Mouse (Mus musculus): ENCODE results near the gene Pcbd1. TPM values are rescaled to one million over a fixed set of nuclear protein-coding genes. Genes with fewer than 3 reads are reported as not detected.

Gene Pcbd1
- 123 and 124 TPM in 2 replicates for polyA plus RNA-seq (2015; fragmentation: Nextera tagmentation; extraction: Ambion mirVana)

DNA sequence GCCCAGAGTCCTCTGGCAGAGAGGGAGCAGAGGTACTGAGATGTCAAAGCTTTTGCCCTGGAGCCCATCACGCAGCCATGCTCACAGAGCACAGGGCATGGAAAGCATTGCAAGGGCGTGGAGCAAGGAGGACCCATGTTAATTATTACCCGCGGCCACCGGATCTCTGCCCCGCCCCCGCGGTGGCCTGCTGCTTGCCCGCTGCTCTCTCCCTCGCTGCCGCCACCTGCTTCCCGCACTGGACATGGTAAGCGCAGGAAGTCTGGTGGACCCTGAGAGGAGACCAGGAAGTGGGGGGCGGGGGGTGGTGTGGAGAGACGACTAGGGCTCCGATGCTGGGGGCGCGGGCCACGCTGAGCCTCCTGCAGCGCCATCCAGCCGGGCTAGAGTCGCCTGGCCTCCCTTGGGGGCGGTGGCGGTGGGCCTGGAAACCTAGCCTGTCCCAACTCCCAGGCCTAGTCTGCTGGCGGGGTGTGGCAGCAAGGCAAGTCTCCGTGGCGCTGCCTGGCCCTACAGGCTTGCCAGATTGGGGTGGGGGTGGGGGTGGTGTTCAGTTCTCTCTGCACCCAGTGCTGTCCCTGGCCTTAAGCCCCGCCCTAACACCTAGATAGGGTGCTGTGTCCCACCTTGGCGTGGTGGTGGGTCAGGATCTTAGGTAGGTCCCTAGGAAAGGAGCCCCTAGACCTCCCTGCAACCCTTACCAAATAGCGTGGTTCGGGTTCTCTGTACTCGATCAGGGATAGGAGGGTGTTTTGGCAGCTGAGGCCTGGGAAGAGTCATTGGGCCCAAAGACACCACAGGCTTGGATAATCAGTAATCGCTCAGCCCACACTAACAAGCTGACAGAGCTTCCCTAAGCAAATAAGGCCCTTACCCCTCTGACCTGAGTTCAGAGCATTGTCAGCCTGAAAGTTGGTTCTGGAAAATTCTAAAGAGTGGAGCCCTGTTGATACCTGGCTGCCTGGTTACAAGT, at the start of gene Pcbd1:
Pcbd1 (plus strand) TSS at position 162 of the 973 bp plus-strand sequence.
- Histone ChIP-seq H3K9ac (ENCODE audit: low read length) (peak within 1 kb of the TSS; percentile 79), H3K27me3 (ENCODE audit: control insufficient read depth, insufficient read depth, low read length) (no peaks in the 10 kb centered on the region), H3K27ac (ENCODE audit: low read length) (peak within 1 kb of the TSS; percentile 81), H3K4me3 (replicated peaks; ENCODE audit: low read length) (peak within 1 kb of the TSS; percentile 53), H3K36me3 (ENCODE audit: control insufficient read depth, insufficient read depth, low read length) (no peaks in the 10 kb centered on the region), H3K4me1 (ENCODE audit: control insufficient read depth, insufficient read depth, low read length) (peaks cover 6% of the 10 kb centered on the region; the same call in 1 of the 2 replicates), H3K9me3 (replicated peaks; ENCODE audit: control insufficient read depth, low read length) (no peaks in the 10 kb centered on the region), H3K4me2 (ENCODE audit: low read depth, low read length) (peak within 1 kb of the TSS; percentile 75)
- peak; percentile 86 for ATAC-seq (ENCODE audit: insufficient read depth, low FRiP score)
- whole genome bisulfite sequencing: 10% methylated on average over 32 of the region's 33 CpGs

DNA sequence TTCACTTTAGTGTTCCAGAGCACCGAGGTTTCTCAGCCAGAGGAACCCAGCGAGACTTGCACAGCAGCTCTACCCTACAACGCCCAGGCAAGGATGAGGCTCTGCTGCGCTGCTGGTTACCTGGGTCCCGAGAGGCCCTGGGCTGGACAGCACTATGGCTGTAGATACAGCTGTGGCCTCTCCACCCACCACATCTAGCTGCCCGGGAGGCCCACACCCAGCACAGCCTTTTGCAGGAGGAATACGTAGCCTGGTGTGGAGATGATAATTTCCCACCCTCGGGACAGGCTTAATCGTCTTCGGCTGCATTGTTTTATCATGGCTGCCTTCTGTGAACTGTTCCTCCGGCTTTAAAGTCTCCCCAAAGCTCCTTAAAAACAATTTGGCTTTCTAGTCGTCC, 49.5 kb upstream of the Pcbd1 start:
- H3K9me3 ChIP-seq (replicated peaks; ENCODE audit: control insufficient read depth, low read length): no peaks in the 10 kb centered on the region
- no peak overlapping the region for H3K9ac ChIP-seq (ENCODE audit: low read length)
- no peak overlapping the region for H3K4me3 ChIP-seq (replicated peaks; ENCODE audit: low read length)
- H3K27ac ChIP-seq (ENCODE audit: low read length): no peak overlapping the region
- H3K27me3 ChIP-seq (ENCODE audit: control insufficient read depth, insufficient read depth, low read length): no peaks in the 10 kb centered on the region
- H3K36me3 ChIP-seq (ENCODE audit: control insufficient read depth, insufficient read depth, low read length): no peaks in the 10 kb centered on the region
- H3K4me2 ChIP-seq (ENCODE audit: low read depth, low read length): no peak overlapping the region
- ATAC-seq (ENCODE audit: insufficient read depth, low FRiP score): no peak
- WGBS: 67% methylated on average over 12 of the region's 12 CpGs
- H3K4me1 ChIP-seq (ENCODE audit: control insufficient read depth, insufficient read depth, low read length): no peaks in the 10 kb centered on the region

DNA sequence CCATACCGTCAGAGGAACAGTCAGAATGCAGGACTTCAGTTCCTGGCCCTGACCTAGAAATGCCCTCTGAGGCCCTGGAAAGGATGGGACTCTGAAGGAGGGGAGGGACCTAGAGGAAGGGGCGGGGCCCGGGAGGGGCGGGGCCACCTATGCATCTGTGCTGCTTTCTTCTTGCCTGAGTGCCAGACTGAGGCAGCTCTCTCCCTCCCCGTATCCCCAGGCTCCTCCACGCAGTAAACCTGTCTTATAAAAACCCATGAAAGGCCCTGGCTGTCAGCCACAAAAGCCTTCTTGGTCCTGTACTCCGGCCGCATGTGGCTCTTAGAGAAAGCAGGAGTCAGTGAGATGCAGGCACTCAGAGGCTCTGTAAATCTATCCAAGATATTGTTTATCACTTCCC, 44.0 kb upstream of the Pcbd1 start:
- Histone ChIP-seq H3K4me1 (ENCODE audit: control insufficient read depth, insufficient read depth, low read length) (peaks cover 2% of the 10 kb centered on the region; the same call in 1 of the 2 replicates), H3K4me2 (ENCODE audit: low read depth, low read length) (no peak overlapping the region), H3K4me3 (replicated peaks; ENCODE audit: low read length) (no peak overlapping the region), H3K9me3 (replicated peaks; ENCODE audit: control insufficient read depth, low read length) (no peaks in the 10 kb centered on the region), H3K27me3 (ENCODE audit: control insufficient read depth, insufficient read depth, low read length) (no peaks in the 10 kb centered on the region), H3K36me3 (ENCODE audit: control insufficient read depth, insufficient read depth, low read length) (no peaks in the 10 kb centered on the region), H3K9ac (ENCODE audit: low read length) (no peak overlapping the region), H3K27ac (ENCODE audit: low read length) (no peak overlapping the region)
- 10% methylated on average over 8 of the region's 8 CpGs for WGBS
- ATAC-seq (ENCODE audit: insufficient read depth, low FRiP score): peak; percentile 62; the same call in 1 of the 2 replicates

DNA sequence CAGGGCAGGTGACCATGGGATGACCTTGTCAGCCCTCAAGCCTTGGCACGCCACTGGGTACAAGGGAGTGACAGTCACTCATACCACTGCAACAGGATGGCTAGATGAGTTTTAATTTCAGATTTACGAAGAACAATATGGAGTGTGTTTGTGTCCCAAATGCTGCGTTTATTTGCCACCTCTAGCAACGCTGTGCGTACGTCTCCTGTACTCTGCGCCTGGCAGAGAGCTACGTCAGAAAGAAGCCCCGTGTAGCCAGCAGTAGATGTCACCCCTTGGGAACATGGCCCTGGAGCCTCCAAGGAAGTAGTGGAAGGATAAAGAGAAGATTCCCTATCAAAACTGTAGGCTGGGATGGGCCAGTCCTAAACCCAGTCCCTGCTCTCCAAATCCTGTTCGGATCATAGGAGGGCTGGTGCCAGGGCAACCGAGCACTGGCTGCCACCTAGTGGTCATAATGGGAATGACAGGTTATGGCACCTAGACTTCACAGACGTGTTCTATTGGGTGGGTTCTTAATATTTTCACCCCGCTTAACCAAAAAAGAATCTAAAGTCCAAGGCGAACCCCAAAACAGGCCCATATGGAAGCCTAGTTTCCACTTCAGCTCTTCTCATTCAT, 37.0 kb upstream of the Pcbd1 start:
- no peaks in the 10 kb centered on the region for H3K27me3 ChIP-seq (ENCODE audit: control insufficient read depth, insufficient read depth, low read length)
- H3K4me1 ChIP-seq (ENCODE audit: control insufficient read depth, insufficient read depth, low read length): no peaks in the 10 kb centered on the region
- WGBS: 60% methylated on average over 14 of the region's 14 CpGs
- no peak overlapping the region for H3K4me2 ChIP-seq (ENCODE audit: low read depth, low read length)
- H3K9ac ChIP-seq (ENCODE audit: low read length): no peak overlapping the region
- no peaks in the 10 kb centered on the region for H3K36me3 ChIP-seq (ENCODE audit: control insufficient read depth, insufficient read depth, low read length)
- no peak overlapping the region for H3K4me3 ChIP-seq (replicated peaks; ENCODE audit: low read length)
- H3K27ac ChIP-seq (ENCODE audit: low read length): no peak overlapping the region
- ATAC-seq (ENCODE audit: insufficient read depth, low FRiP score): no peak
- H3K9me3 ChIP-seq (replicated peaks; ENCODE audit: control insufficient read depth, low read length): peaks cover 4% of the 10 kb centered on the region

DNA sequence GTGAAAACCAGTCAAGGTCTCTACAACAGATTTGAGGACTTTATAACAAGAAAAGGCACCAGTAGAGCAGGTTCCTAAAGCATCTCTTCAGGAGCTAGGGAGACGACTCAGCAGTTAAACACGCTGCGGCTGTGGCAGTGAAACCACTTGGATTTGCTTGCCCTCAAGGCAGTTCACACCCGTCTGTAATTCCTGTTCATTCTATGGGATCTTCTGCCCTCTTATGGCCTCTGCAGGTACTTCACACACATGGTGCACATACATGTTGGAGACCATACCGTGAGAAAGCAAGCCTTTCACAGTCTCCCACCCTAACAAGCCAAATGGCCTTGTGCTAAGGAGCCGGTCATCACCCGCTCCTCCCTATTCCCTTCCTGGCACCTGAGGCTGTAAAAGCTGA, 32.5 kb upstream of the Pcbd1 start:
- Histone ChIP-seq H3K4me2 (ENCODE audit: low read depth, low read length) (no peak overlapping the region), H3K9me3 (replicated peaks; ENCODE audit: control insufficient read depth, low read length) (peaks cover 4% of the 10 kb centered on the region), H3K4me1 (ENCODE audit: control insufficient read depth, insufficient read depth, low read length) (peaks cover 5% of the 10 kb centered on the region), H3K27ac (ENCODE audit: low read length) (no peak overlapping the region), H3K4me3 (replicated peaks; ENCODE audit: low read length) (no peak overlapping the region), H3K27me3 (ENCODE audit: control insufficient read depth, insufficient read depth, low read length) (no peaks in the 10 kb centered on the region), H3K9ac (ENCODE audit: low read length) (no peak overlapping the region), H3K36me3 (ENCODE audit: control insufficient read depth, insufficient read depth, low read length) (no peaks in the 10 kb centered on the region)
- ATAC-seq (ENCODE audit: insufficient read depth, low FRiP score): no peak
- 94% methylated on average over 7 of the region's 7 CpGs for WGBS

DNA sequence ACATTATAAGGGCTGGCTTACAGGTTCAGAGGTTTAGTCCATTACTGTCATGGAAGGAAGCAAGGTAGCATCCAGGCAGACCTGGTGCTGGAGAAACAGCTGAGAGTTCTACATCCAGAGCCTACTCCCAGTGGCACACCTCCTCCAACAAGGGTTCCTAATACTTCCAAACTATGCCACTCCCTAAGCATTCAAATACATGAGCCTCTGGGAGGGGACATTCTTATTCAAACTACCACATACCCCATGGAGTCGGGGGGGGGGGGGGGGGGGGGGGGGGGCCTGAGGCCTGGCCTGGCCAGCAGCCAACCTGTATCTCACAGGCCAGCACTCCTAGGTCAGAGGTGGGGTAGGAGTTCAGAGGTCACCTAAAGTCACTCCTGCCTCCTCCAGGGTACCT, 30.0 kb upstream of the Pcbd1 start:
- H3K4me1 ChIP-seq (ENCODE audit: control insufficient read depth, insufficient read depth, low read length): peaks cover 5% of the 10 kb centered on the region
- WGBS: no CpG with 5 or more reads among the region's 1 CpGs
- no peaks in the 10 kb centered on the region for H3K36me3 ChIP-seq (ENCODE audit: control insufficient read depth, insufficient read depth, low read length)
- H3K9me3 ChIP-seq (replicated peaks; ENCODE audit: control insufficient read depth, low read length): peaks cover 4% of the 10 kb centered on the region
- no peak overlapping the region for H3K4me3 ChIP-seq (replicated peaks; ENCODE audit: low read length)
- no peak overlapping the region for H3K9ac ChIP-seq (ENCODE audit: low read length)
- ATAC-seq (ENCODE audit: insufficient read depth, low FRiP score): no peak
- no peak overlapping the region for H3K4me2 ChIP-seq (ENCODE audit: low read depth, low read length)
- H3K27me3 ChIP-seq (ENCODE audit: control insufficient read depth, insufficient read depth, low read length): no peaks in the 10 kb centered on the region
- no peak overlapping the region for H3K27ac ChIP-seq (ENCODE audit: low read length)

DNA sequence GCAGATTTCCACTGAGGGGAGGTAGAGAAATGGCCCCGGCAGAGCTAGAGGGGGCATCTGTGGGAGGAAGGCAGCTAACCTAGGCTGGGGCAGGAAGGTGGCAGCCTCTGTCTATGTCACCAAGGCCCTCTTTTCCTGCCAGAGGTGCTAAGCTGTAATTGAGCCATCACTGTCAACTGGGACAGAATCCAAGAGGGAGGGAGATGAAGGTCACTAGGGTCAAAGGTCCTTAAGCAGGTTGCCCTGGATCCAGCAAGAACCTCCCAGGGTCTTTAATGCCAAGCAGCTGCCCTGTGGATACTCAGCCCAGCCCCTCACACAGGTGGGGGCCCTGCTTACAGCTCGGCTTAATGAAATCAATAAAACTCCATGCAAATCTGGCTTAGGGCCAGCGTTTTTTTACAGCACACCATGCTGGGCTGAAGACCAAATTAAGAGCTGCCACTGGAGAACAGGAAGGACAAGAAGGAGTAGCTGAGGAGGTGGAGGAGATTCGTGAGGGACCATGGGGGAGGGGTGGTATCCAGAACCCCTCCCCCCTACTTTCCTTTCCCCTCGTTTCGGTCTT, 29.5 kb upstream of the Pcbd1 start:
- Histone ChIP-seq H3K9ac (ENCODE audit: low read length) (no peak overlapping the region), H3K27me3 (ENCODE audit: control insufficient read depth, insufficient read depth, low read length) (no peaks in the 10 kb centered on the region), H3K4me3 (replicated peaks; ENCODE audit: low read length) (no peak overlapping the region), H3K4me1 (ENCODE audit: control insufficient read depth, insufficient read depth, low read length) (peaks cover 7% of the 10 kb centered on the region), H3K27ac (ENCODE audit: low read length) (no peak overlapping the region), H3K36me3 (ENCODE audit: control insufficient read depth, insufficient read depth, low read length) (no peaks in the 10 kb centered on the region), H3K9me3 (replicated peaks; ENCODE audit: control insufficient read depth, low read length) (peaks cover 4% of the 10 kb centered on the region), H3K4me2 (ENCODE audit: low read depth, low read length) (no peak overlapping the region)
- no peak; the same call in 1 of the 2 replicates for ATAC-seq (ENCODE audit: insufficient read depth, low FRiP score)
- WGBS: 25% methylated on average over 6 of the region's 6 CpGs

DNA sequence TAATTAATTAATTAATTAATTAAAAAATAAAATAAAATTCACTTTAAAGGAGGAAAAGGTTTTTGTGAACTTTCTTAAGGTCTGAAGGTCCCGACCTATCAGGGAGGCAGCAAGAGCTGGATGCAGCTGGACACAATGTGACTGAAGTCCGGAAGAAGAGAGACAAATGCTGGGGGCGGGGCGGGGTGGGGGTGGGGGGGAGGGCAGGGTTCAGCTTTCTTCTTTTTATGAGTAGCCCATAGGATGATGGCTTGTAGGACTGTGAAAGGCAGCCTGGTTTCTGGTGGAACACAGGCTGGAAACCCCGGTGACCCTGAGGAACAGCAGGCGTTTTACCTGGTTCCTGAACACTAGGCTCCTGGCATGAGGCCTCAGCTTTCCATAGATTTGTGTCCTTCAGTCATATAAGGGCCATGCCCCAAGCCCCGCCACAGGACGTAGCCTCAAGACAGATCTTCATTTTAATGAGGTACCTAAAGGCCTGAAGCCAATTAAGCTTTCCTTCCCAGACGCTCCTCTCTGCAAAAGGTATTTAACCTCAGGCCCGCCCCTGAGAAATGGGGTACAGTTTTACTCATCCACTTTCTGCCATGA, 25.8 kb upstream of the Pcbd1 start:
- ATAC-seq (ENCODE audit: insufficient read depth, low FRiP score): no peak
- Histone ChIP-seq H3K4me1 (ENCODE audit: control insufficient read depth, insufficient read depth, low read length) (peaks cover 14% of the 10 kb centered on the region), H3K27ac (ENCODE audit: low read length) (no peak overlapping the region), H3K4me3 (replicated peaks; ENCODE audit: low read length) (no peak overlapping the region), H3K4me2 (ENCODE audit: low read depth, low read length) (no peak overlapping the region), H3K36me3 (ENCODE audit: control insufficient read depth, insufficient read depth, low read length) (no peaks in the 10 kb centered on the region), H3K27me3 (ENCODE audit: control insufficient read depth, insufficient read depth, low read length) (no peaks in the 10 kb centered on the region), H3K9ac (ENCODE audit: low read length) (no peak overlapping the region), H3K9me3 (replicated peaks; ENCODE audit: control insufficient read depth, low read length) (no peaks in the 10 kb centered on the region)
- WGBS: 84% methylated on average over 10 of the region's 10 CpGs

Measured in stomach, embryonic 16.5 days (tissue).